Mouse (Mus musculus) thymus, postnatal 25 days (tissue): ENCODE measurements around the gene Mlkl.
"Not testable (repeated sequence)": the region's sequence is repeated elsewhere in the genome, so short reads cannot be mapped to it uniquely, and the experiment has no call there.

Experiments
- DNase-seq: peaks from one replicate; pipeline ENCODE4 v3.0.0; 2022

Gene Mlkl

GRCm38 (mm10) chr8:111337890-111338347, at the start of gene Mlkl:
Mlkl (minus strand) TSS chr8:111338177.
- DNase-seq = peak; percentile 17

- no peak for DNase-seq
These were observed 47.9 kb upstream of the Mlkl start for GRCm38 (mm10) chr8:111385915-111386314.

- DNase-seq = no peak
These were observed 46.7 kb upstream of the Mlkl start for GRCm38 (mm10) chr8:111384628-111385027.

GRCm38 (mm10) chr8:111375192-111375591, 37.2 kb upstream of the Mlkl start:
- no peak for DNase-seq

- no peak for DNase-seq
These were observed 31.7 kb upstream of the Mlkl start for GRCm38 (mm10) chr8:111369711-111370110.

- DNase-seq = no peak
These were observed 29.4 kb upstream of the Mlkl start for GRCm38 (mm10) chr8:111367350-111367749.

GRCm38 (mm10) chr8:111366610-111367234, 28.7 kb upstream of the Mlkl start:
- DNase-seq = no peak

- no peak for DNase-seq
These were observed 25.5 kb upstream of the Mlkl start for GRCm38 (mm10) chr8:111363489-111363888.

- DNase-seq = no peak
These were observed 22.7 kb upstream of the Mlkl start for GRCm38 (mm10) chr8:111360579-111361209.

GRCm38 (mm10) chr8:111359936-111360335, 22.0 kb upstream of the Mlkl start:
- DNase-seq = no peak

- DNase-seq = no peak
These were observed 20.9 kb upstream of the Mlkl start for GRCm38 (mm10) chr8:111358905-111359304.

- DNase-seq = no peak
These were observed 19.5 kb upstream of the Mlkl start for GRCm38 (mm10) chr8:111357433-111357832.

GRCm38 (mm10) chr8:111353497-111353896, 15.5 kb upstream of the Mlkl start:
- no peak for DNase-seq

GRCm38 (mm10) chr8:111352289-111352688, 14.3 kb upstream of the Mlkl start:
- no peak for DNase-seq

GRCm38 (mm10) chr8:111350577-111350976, 12.6 kb upstream of the Mlkl start:
- no peak for DNase-seq

- DNase-seq = peak; percentile 79
These were observed 5.2 kb upstream of the Mlkl start for GRCm38 (mm10) chr8:111343225-111343624.

GRCm38 (mm10) chr8:111340186-111340585, 2.2 kb upstream of the Mlkl start:
- DNase-seq = no peak

- no peak for DNase-seq
These were observed 612 bp upstream of the Mlkl start for GRCm38 (mm10) chr8:111338370-111339208.

GRCm38 (mm10) chr8:111337311-111337889, 577 bp downstream of the Mlkl start:
- no peak for DNase-seq

GRCm38 (mm10) chr8:111336692-111337091, 1.3 kb downstream of the Mlkl start:
- no peak for DNase-seq

- no peak for DNase-seq
These were observed 12.7 kb downstream of the Mlkl start for GRCm38 (mm10) chr8:111325222-111325790.

GRCm38 (mm10) chr8:111314729-111315128, 23.2 kb downstream of the Mlkl start:
- no peak for DNase-seq

- not testable (repeated sequence) for DNase-seq
These were observed 24.0 kb downstream of the Mlkl start for GRCm38 (mm10) chr8:111313961-111314360.
